Mouse (Mus musculus) hindbrain, embryonic 14.5 days (tissue): ENCODE data around the gene Chp1. TPM values are rescaled to one million over a fixed set of nuclear protein-coding genes. Genes with fewer than 3 reads are reported as not detected.
"Not testable (repeated sequence)": the region's sequence is repeated elsewhere in the genome, so short reads cannot be mapped to it uniquely, and the experiment has no call there.

Experiments
- ATAC-seq: fragments of 200-750 bp; cut with Nextera tagmentation; 2 replicates; pipeline ENCODE4 v1.8.0; 2017; ENCODE audit warnings: moderate number of reproducible peaks, mild to moderate bottlenecking, moderate TSS enrichment, moderate library complexity; ENCODE audit not compliant: low FRiP score
- DNase-seq: peaks from one replicate; pipeline ENCODE4 v3.0.0-alpha.2; 2015; ENCODE audit warnings: low spot score
- H3K27ac ChIP-seq: fragments of 300-500 bp; sonication (generic); 2 replicates; pipeline ENCODE4 v1.5.1; 2014; ENCODE audit warnings: mild to moderate bottlenecking, moderate library complexity
- H3K27me3 ChIP-seq: fragments of 300-500 bp; sonication (generic); 2 replicates; pipeline ENCODE4 v1.6.1; 2014; ENCODE audit warnings: mild to moderate bottlenecking, low read length, mixed read lengths; ENCODE audit not compliant: control insufficient read depth, insufficient read depth
- H3K36me3 ChIP-seq: fragments of 300-500 bp; sonication (generic); replicated peaks from 2 replicates; pipeline ENCODE4 v1.6.1; 2014; ENCODE audit not compliant: control insufficient read depth, insufficient read depth
- H3K4me1 ChIP-seq: fragments of 300-500 bp; sonication (generic); replicated peaks from 2 replicates; pipeline ENCODE4 v1.6.1; 2014; ENCODE audit warnings: antibody characterized with exemption, low read length, mixed read lengths; ENCODE audit not compliant: control insufficient read depth, insufficient read depth
- H3K4me2 ChIP-seq: fragments of 300-500 bp; sonication (generic); replicated peaks from 2 replicates; pipeline ENCODE4 v1.6.1; 2014; ENCODE audit warnings: mild to moderate bottlenecking, moderate library complexity
- H3K4me3 ChIP-seq: fragments of 300-500 bp; sonication (generic); replicated peaks from 2 replicates; pipeline ENCODE4 v1.5.1; 2014; ENCODE audit warnings: mild to moderate bottlenecking, low read length
- H3K9ac ChIP-seq: fragments of 300-500 bp; sonication (generic); 2 replicates; pipeline ENCODE4 v1.6.1; 2014
- H3K9me3 ChIP-seq: fragments of 300-500 bp; sonication (generic); 2 replicates; pipeline ENCODE4 v1.6.1; 2016; ENCODE audit warnings: low read length; ENCODE audit not compliant: control insufficient read depth
- WGBS: fragments of 180-500 bp; shearing (Covaris S2); extraction: QIAGEN DNeasy Blood & Tissue Kit; methylation state at CpG from one replicate; pipeline ENCODE4 v1.1.7; 2014; 5-methylcytosine and 5-hydroxymethylcytosine counted together
- polyA plus RNA-seq: library from polyadenylated mRNA; unstranded; fragments of >200 nt; fragmentation: Nextera tagmentation; extraction: Ambion mirVana; gene quantifications from 2 replicates; pipeline ENCODE4 v1.2.1, GENCODE M21; 2014

Gene Chp1
- polyA plus RNA-seq, 1 experiment from 2014 or later: 58.5 TPM

- Histone ChIP-seq H3K4me1 (0 out of 2 replicates have a peak, but pooled peaks cover 5% of the 10 kb centered on the region), H3K27ac (no peak overlapping the region), H3K27me3 (no peaks in the 10 kb centered on the region), H3K9me3 (no peaks in the 10 kb centered on the region), H3K36me3 (peaks cover 91% of the 10 kb centered on the region), H3K4me2 (no peak overlapping the region), H3K4me3 (no peak overlapping the region), H3K9ac (no peak overlapping the region)
- WGBS: 83% methylated on average over 2 of the region's 2 CpGs
- ATAC-seq (no peak), DNase-seq (no peak)
Measured at GRCm38 (mm10) chr2:119603909-119604308, 56.4 kb downstream of the Chp1 start.

GRCm38 (mm10) chr2:119605361-119605973, 58.0 kb downstream of the Chp1 start:
- peaks cover 86% of the 10 kb centered on the region for H3K36me3 ChIP-seq
- 94% methylated on average over 6 of the region's 6 CpGs for WGBS
- H3K27ac ChIP-seq: no peak overlapping the region
- H3K4me2 ChIP-seq: no peak overlapping the region
- no peaks in the 10 kb centered on the region for H3K9me3 ChIP-seq
- ATAC-seq: no peak
- no peak overlapping the region for H3K9ac ChIP-seq
- no peak for DNase-seq
- H3K4me3 ChIP-seq: no peak overlapping the region
- H3K27me3 ChIP-seq: no peaks in the 10 kb centered on the region
- H3K4me1 ChIP-seq: 0 out of 2 replicates have a peak, but pooled peaks cover 5% of the 10 kb centered on the region

GRCm38 (mm10) chr2:119607023-119607422, 59.5 kb downstream of the Chp1 start:
- ATAC-seq (no peak), DNase-seq (no peak)
- H3K36me3 ChIP-seq: peaks cover 72% of the 10 kb centered on the region
- H3K9ac ChIP-seq: no peak overlapping the region
- no peak overlapping the region for H3K4me3 ChIP-seq
- no peaks in the 10 kb centered on the region for H3K4me1 ChIP-seq
- 97% methylated on average over 4 of the region's 4 CpGs for WGBS
- no peak overlapping the region for H3K4me2 ChIP-seq
- no peaks in the 10 kb centered on the region for H3K9me3 ChIP-seq
- no peak overlapping the region for H3K27ac ChIP-seq
- no peaks in the 10 kb centered on the region for H3K27me3 ChIP-seq

- no peaks in the 10 kb centered on the region for H3K36me3 ChIP-seq
- peaks cover 2% of the 10 kb centered on the region; the same call in 1 of the 2 replicates for H3K4me1 ChIP-seq
- peak overlapping the region; percentile 58 for H3K9ac ChIP-seq
- H3K4me2 ChIP-seq: peak overlapping the region; percentile 97
- ATAC-seq (no peak; the same call in 1 of the 2 replicates), DNase-seq (no peak)
- no peaks in the 10 kb centered on the region for H3K27me3 ChIP-seq
- H3K4me3 ChIP-seq: peak overlapping the region; percentile 68
- H3K9me3 ChIP-seq: no peaks in the 10 kb centered on the region
- under 1% methylated on average over 13 of the region's 13 CpGs for WGBS
- H3K27ac ChIP-seq: no peak overlapping the region
Measured at GRCm38 (mm10) chr2:119617841-119618198, 70.3 kb downstream of the Chp1 start.

- peak within 1 kb of the TSS; percentile 58 for H3K9ac ChIP-seq
- DNase-seq: peak; percentile 97
- H3K36me3 ChIP-seq: no peaks in the 10 kb centered on the region
- peak within 1 kb of the TSS; percentile 68 for H3K4me3 ChIP-seq
- H3K27ac ChIP-seq: no peak within 1 kb of the TSS
- no peaks in the 10 kb centered on the region for H3K9me3 ChIP-seq
- H3K27me3 ChIP-seq: no peaks in the 10 kb centered on the region
- WGBS: under 1% methylated on average over 55 of the region's 55 CpGs
- peaks cover 2% of the 10 kb centered on the region; the same call in 1 of the 2 replicates for H3K4me1 ChIP-seq
- peak; percentile 100 for ATAC-seq
- peak within 1 kb of the TSS; percentile 97 for H3K4me2 ChIP-seq
Measured at GRCm38 (mm10) chr2:119618199-119618982, 70.9 kb downstream of the Chp1 start, which contains the start of the genes Nusap1 and Oip5. Nusap1 (plus strand) TSS chr2:119618298. Oip5 (minus strand) TSS chr2:119618469.

GRCm38 (mm10) chr2:119619002-119619401, 71.5 kb downstream of the Chp1 start:
- H3K4me3 ChIP-seq: peak overlapping the region; percentile 68
- peak overlapping the region; percentile 97 for H3K4me2 ChIP-seq
- ATAC-seq, H3K27me3 ChIP-seq, H3K27ac ChIP-seq, DNase-seq, H3K36me3 ChIP-seq, H3K4me1 ChIP-seq, H3K9me3 ChIP-seq: not testable (repeated sequence)
- peak overlapping the region; percentile 34; the same call in 1 of the 2 replicates for H3K9ac ChIP-seq
- 13% methylated on average over 6 of the region's 6 CpGs for WGBS

GRCm38 (mm10) chr2:119621302-119621701, 73.8 kb downstream of the Chp1 start:
- Histone ChIP-seq H3K9me3 (no peaks in the 10 kb centered on the region), H3K27me3 (no peaks in the 10 kb centered on the region), H3K36me3 (no peaks in the 10 kb centered on the region), H3K9ac (no peak overlapping the region), H3K4me1 (peaks cover 2% of the 10 kb centered on the region; the same call in 1 of the 2 replicates), H3K27ac (no peak overlapping the region), H3K4me3 (no peak overlapping the region), H3K4me2 (no peak overlapping the region)
- DNase-seq: no peak
- WGBS: 97% methylated on average over 2 of the region's 2 CpGs
- ATAC-seq: no peak

Other genes with a start within 250 kb of the Chp1 start
- gene Dll4, start 221.9 kb upstream of the Chp1 start, polyA plus RNA-seq: 3.9 and 4.8 TPM in 2 replicates
- gene Chac1, start 196.5 kb upstream of the Chp1 start, polyA plus RNA-seq: 8.8 and 10.3 TPM in 2 replicates
- gene Ino80, start 70.0 kb upstream of the Chp1 start, polyA plus RNA-seq: 4.7 and 4.8 TPM in 2 replicates
- 0.34 and 1.0 TPM in 2 replicates for gene Exd1, start 70 bp upstream of the Chp1 start, polyA plus RNA-seq
- 11.0 and 13.8 TPM in 2 replicates for gene Nusap1, start 70.6 kb downstream of the Chp1 start, polyA plus RNA-seq
- gene Oip5, start 70.8 kb downstream of the Chp1 start, polyA plus RNA-seq: 3.2 and 6.1 TPM in 2 replicates
- gene Ndufaf1, start 115.1 kb downstream of the Chp1 start, polyA plus RNA-seq: 37.4 and 37.9 TPM in 2 replicates
- gene Rtf1, start 127.4 kb downstream of the Chp1 start, polyA plus RNA-seq: 35.5 and 36.2 TPM in 2 replicates
- gene Itpka, start 194.6 kb downstream of the Chp1 start, polyA plus RNA-seq: 0.31 and 0.33 TPM in 2 replicates
- 1.6 and 2.7 TPM in 2 replicates for gene Ltk, start 212.7 kb downstream of the Chp1 start, polyA plus RNA-seq
- 15.8 and 18.1 TPM in 2 replicates for gene Rpap1, start 239.8 kb downstream of the Chp1 start, polyA plus RNA-seq